Mouse (Mus musculus): ENCODE results near the gene Barx2. TPM values are rescaled to one million over a fixed set of nuclear protein-coding genes. Genes with fewer than 3 reads are reported as not detected.
A peak's percentile ranks its signal among the peaks of the same experiment; 100 is the strongest.
"Not testable (repeated sequence)": the region's sequence is repeated elsewhere in the genome, so short reads cannot be mapped to it uniquely, and the experiment has no call there.

Gene Barx2
- total RNA-seq, 1 experiment = 0.18 TPM

- Histone ChIP-seq H3K4me3 (ENCODE audit: insufficient read depth in 1 of 2, low read depth in 1 of 2, low read length in 2 of 2, poor library complexity in 1 of 2, severe bottlenecking in 1 of 2) (peak overlapping the region in 1 of 2 experiments; percentile 55; a peak in 2 of 4 replicates), H3K36me3 (ENCODE audit: control insufficient read depth, insufficient read depth, low read length, poor library complexity, severe bottlenecking) (no peaks in the 10 kb centered on the region), H3K9ac (ENCODE audit: insufficient read depth, low read depth, low read length, poor library complexity, severe bottlenecking) (no peak overlapping the region), H3K9me3 (ENCODE audit: control insufficient read depth, insufficient read depth, low read depth, low read length) (no peaks in the 10 kb centered on the region), H3K27ac (ENCODE audit: insufficient read depth, low read depth, low read length, poor library complexity, severe bottlenecking) (no peak overlapping the region), H3K4me1 (ENCODE audit: control insufficient read depth in 2 of 2, insufficient read depth in 2 of 2, low read length in 2 of 2, poor library complexity in 1 of 2) (peaks cover 0 to 2% of the 10 kb centered on the region in 2 experiments; a peak in 1 of 4 replicates)
- no peak for DNase-seq (ENCODE audit: low read depth, low spot score)
- TF ChIP-seq MAFK (IDR thresholded peaks at IDR 0.05; ENCODE audit: insufficient read depth, low read depth, low read length) (no peak), CHD2 (IDR thresholded peaks at IDR 0.05; ENCODE audit: low read depth, low read length) (no peak), ZC3H11A (IDR thresholded peaks at IDR 0.05; ENCODE audit: borderline replicate concordance, low read depth, low read length) (no peak), HCFC1 (IDR thresholded peaks at IDR 0.05; ENCODE audit: borderline replicate concordance, insufficient read depth, low read length) (no peak), ZNF384 (IDR thresholded peaks at IDR 0.05; ENCODE audit: low read depth, low read length) (no peak)
- in situ Hi-C loops (cut with MboI; ENCODE audit: low sequenced_read_pairs in 2 of 2, unreplicated experiment in 2 of 2) = no loop called here
These were observed 37.2 kb upstream of the Barx2 start for GRCm38 (mm10) chr9:31950506-31950905.

GRCm38 (mm10) chr9:31949031-31949430 lies 35.8 kb upstream of the Barx2 start:
- H3K27ac ChIP-seq (ENCODE audit: insufficient read depth, low read depth, low read length, poor library complexity, severe bottlenecking) = no peak overlapping the region
- 0 out of 4 replicates have a peak overlapping the region, but pooled peaks of 1 of the 2 experiments have one; percentile 12 for H3K4me3 ChIP-seq (ENCODE audit: insufficient read depth in 1 of 2, low read depth in 1 of 2, low read length in 2 of 2, poor library complexity in 1 of 2, severe bottlenecking in 1 of 2)
- DNase-seq (ENCODE audit: low read depth, low spot score) = no peak
- in situ Hi-C loops (cut with MboI; ENCODE audit: low sequenced_read_pairs in 2 of 2, unreplicated experiment in 2 of 2) = loop anchor here (10.0 kb wide), 1 partner anchor 206 kb away; no protein-coding TSS in a partner anchor
- no peaks in the 10 kb centered on the region for H3K36me3 ChIP-seq (ENCODE audit: control insufficient read depth, insufficient read depth, low read length, poor library complexity, severe bottlenecking)
- no peak overlapping the region for H3K9ac ChIP-seq (ENCODE audit: insufficient read depth, low read depth, low read length, poor library complexity, severe bottlenecking)
- TF ChIP-seq ZC3H11A (IDR thresholded peaks at IDR 0.05; ENCODE audit: borderline replicate concordance, low read depth, low read length) (no peak), HCFC1 (IDR thresholded peaks at IDR 0.05; ENCODE audit: borderline replicate concordance, insufficient read depth, low read length) (no peak), CHD2 (IDR thresholded peaks at IDR 0.05; ENCODE audit: low read depth, low read length) (no peak), MAFK (IDR thresholded peaks at IDR 0.05; ENCODE audit: insufficient read depth, low read depth, low read length) (no peak), ZNF384 (IDR thresholded peaks at IDR 0.05; ENCODE audit: low read depth, low read length) (no peak)
- no peaks in the 10 kb centered on the region for H3K9me3 ChIP-seq (ENCODE audit: control insufficient read depth, insufficient read depth, low read depth, low read length)
- peaks cover 0 to 2% of the 10 kb centered on the region in 2 experiments; a peak in 1 of 4 replicates for H3K4me1 ChIP-seq (ENCODE audit: control insufficient read depth in 2 of 2, insufficient read depth in 2 of 2, low read length in 2 of 2, poor library complexity in 1 of 2)

- in situ Hi-C loops (cut with MboI; ENCODE audit: low sequenced_read_pairs in 2 of 2, unreplicated experiment in 2 of 2) = loop anchor here (10.0 kb wide), 1 partner anchor 208 kb away; no protein-coding TSS in a partner anchor
- no peak for DNase-seq (ENCODE audit: low read depth, low spot score)
- Histone ChIP-seq H3K4me3 (ENCODE audit: insufficient read depth in 1 of 2, low read depth in 1 of 2, low read length in 2 of 2, poor library complexity in 1 of 2, severe bottlenecking in 1 of 2) (no peak overlapping the region), H3K36me3 (ENCODE audit: control insufficient read depth, insufficient read depth, low read length, poor library complexity, severe bottlenecking) (no peaks in the 10 kb centered on the region), H3K9ac (ENCODE audit: insufficient read depth, low read depth, low read length, poor library complexity, severe bottlenecking) (no peak overlapping the region), H3K4me1 (ENCODE audit: control insufficient read depth in 2 of 2, insufficient read depth in 2 of 2, low read length in 2 of 2, poor library complexity in 1 of 2) (peaks cover 0 to 2% of the 10 kb centered on the region in 2 experiments; a peak in 1 of 4 replicates), H3K9me3 (ENCODE audit: control insufficient read depth, insufficient read depth, low read depth, low read length) (no peaks in the 10 kb centered on the region), H3K27ac (ENCODE audit: insufficient read depth, low read depth, low read length, poor library complexity, severe bottlenecking) (no peak overlapping the region)
- no peak for TF ChIP-seq MAFK (IDR thresholded peaks at IDR 0.05; ENCODE audit: insufficient read depth, low read depth, low read length)
- no peak for TF ChIP-seq ZNF384 (IDR thresholded peaks at IDR 0.05; ENCODE audit: low read depth, low read length)
- no peak for TF ChIP-seq ZC3H11A (IDR thresholded peaks at IDR 0.05; ENCODE audit: borderline replicate concordance, low read depth, low read length)
- no peak for TF ChIP-seq CHD2 (IDR thresholded peaks at IDR 0.05; ENCODE audit: low read depth, low read length)
- no peak for TF ChIP-seq HCFC1 (IDR thresholded peaks at IDR 0.05; ENCODE audit: borderline replicate concordance, insufficient read depth, low read length)
These were observed 33.8 kb upstream of the Barx2 start for GRCm38 (mm10) chr9:31947051-31947450.

DNA sequence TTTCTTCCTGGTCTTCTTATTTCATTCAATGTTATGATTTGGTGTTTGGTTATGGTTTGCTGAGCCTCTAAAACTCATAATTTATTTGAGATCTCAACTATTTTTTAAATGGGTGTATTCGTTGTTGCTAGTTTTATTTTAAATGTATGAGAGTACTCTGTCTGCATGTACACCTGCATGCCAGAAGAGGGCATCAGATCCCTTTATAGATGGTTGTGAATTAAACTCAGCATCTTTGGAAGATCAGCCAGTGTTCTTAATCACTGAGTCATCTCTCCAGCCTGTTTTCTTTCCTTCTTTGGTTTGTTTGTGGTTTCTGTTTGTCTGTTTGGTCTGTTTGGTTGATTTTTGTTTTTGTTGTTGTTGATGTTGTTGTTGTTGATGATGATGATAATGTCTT lies 29.1 kb upstream of the Barx2 start:
- TF ChIP-seq MAFK (IDR thresholded peaks at IDR 0.05; ENCODE audit: insufficient read depth, low read depth, low read length) (no peak), CHD2 (IDR thresholded peaks at IDR 0.05; ENCODE audit: low read depth, low read length) (no peak), HCFC1 (IDR thresholded peaks at IDR 0.05; ENCODE audit: borderline replicate concordance, insufficient read depth, low read length) (no peak), ZC3H11A (IDR thresholded peaks at IDR 0.05; ENCODE audit: borderline replicate concordance, low read depth, low read length) (peak; percentile 89), ZNF384 (IDR thresholded peaks at IDR 0.05; ENCODE audit: low read depth, low read length) (no peak)
- no peak overlapping the region for H3K27ac ChIP-seq (ENCODE audit: insufficient read depth, low read depth, low read length, poor library complexity, severe bottlenecking)
- H3K9me3 ChIP-seq (ENCODE audit: control insufficient read depth, insufficient read depth, low read depth, low read length) = no peaks in the 10 kb centered on the region
- no peaks in the 10 kb centered on the region for H3K4me1 ChIP-seq (ENCODE audit: control insufficient read depth in 2 of 2, insufficient read depth in 2 of 2, low read length in 2 of 2, poor library complexity in 1 of 2)
- DNase-seq (ENCODE audit: low read depth, low spot score) = no peak
- in situ Hi-C loops (cut with MboI; ENCODE audit: low sequenced_read_pairs in 2 of 2, unreplicated experiment in 2 of 2) = loop anchor here (10.0 kb wide), 1 partner anchor 212 kb away; no protein-coding TSS in a partner anchor
- no peaks in the 10 kb centered on the region for H3K36me3 ChIP-seq (ENCODE audit: control insufficient read depth, insufficient read depth, low read length, poor library complexity, severe bottlenecking)
- H3K9ac ChIP-seq (ENCODE audit: insufficient read depth, low read depth, low read length, poor library complexity, severe bottlenecking) = no peak overlapping the region
- no peak overlapping the region for H3K4me3 ChIP-seq (ENCODE audit: insufficient read depth in 1 of 2, low read depth in 1 of 2, low read length in 2 of 2, poor library complexity in 1 of 2, severe bottlenecking in 1 of 2)

GRCm38 (mm10) chr9:31936486-31936885 lies 23.2 kb upstream of the Barx2 start:
- H3K9ac ChIP-seq (ENCODE audit: insufficient read depth, low read depth, low read length, poor library complexity, severe bottlenecking); in situ Hi-C loops (cut with MboI; ENCODE audit: low sequenced_read_pairs in 2 of 2, unreplicated experiment in 2 of 2); H3K9me3 ChIP-seq (ENCODE audit: control insufficient read depth, insufficient read depth, low read depth, low read length): not testable (repeated sequence)

More at GRCm38 (mm10) chr9:31936486-31936885, 23.2 kb upstream of the Barx2 start:
- H3K4me1 ChIP-seq (ENCODE audit: control insufficient read depth in 2 of 2, insufficient read depth in 2 of 2, low read length in 2 of 2, poor library complexity in 1 of 2); H3K27ac ChIP-seq (ENCODE audit: insufficient read depth, low read depth, low read length, poor library complexity, severe bottlenecking); DNase-seq (ENCODE audit: low read depth, low spot score); H3K4me3 ChIP-seq (ENCODE audit: insufficient read depth in 1 of 2, low read depth in 1 of 2, low read length in 2 of 2, poor library complexity in 1 of 2, severe bottlenecking in 1 of 2); H3K36me3 ChIP-seq (ENCODE audit: control insufficient read depth, insufficient read depth, low read length, poor library complexity, severe bottlenecking): not testable (repeated sequence)
